Mouse (Mus musculus): ENCODE data around the gene Chsy1.

DNA sequence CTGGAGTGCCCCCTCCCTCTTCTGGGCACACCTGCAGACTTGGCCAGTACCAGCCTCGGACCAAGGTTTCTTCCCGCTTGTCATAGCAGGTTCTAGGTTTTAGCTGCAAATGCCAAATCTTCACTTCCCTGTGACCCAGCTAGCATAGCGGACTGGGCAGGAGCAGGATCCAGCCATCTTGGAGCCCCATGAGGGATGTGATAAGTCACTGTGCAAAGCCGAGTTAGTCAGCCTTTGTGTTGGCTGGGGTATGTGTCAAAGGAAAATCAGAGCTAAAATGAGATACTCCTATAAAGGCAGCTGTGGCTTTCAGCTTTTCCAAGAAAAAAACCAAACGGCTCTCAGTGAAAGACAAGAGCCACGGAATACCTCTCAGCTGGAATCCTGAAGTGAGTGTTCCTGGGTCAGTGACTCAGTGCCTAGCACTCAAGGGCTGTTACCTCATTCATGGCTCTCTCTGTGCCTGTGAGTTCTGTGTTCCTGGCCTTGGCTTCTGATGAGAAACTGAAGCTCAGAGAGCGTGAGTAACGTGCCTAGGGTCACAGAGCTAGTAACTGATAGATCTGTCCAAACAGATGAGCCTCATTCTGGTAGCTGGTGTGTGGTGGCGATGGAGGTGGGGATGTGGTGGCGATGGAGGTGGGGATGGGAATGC lies 71.5 kb downstream of the Chsy1 start:
- TF ChIP-seq CTCF (IDR thresholded peaks at IDR 0.05; ENCODE audit: low read depth, low read length) (no peak), GATA2 (IDR thresholded peaks at IDR 0.05; ENCODE audit: borderline replicate concordance, low read depth, low read length) (no peak), GATA1 (IDR thresholded peaks at IDR 0.05; ENCODE audit: borderline replicate concordance, low read length) (no peak), TAL1 (conservative IDR thresholded peaks at IDR 0.05; ENCODE audit: low read depth, low read length) (no peak), POLR2AphosphoS5 (IDR thresholded peaks at IDR 0.05; ENCODE audit: insufficient replicate concordance, low read depth, low read length) (no peak)
